Mouse (Mus musculus) liver, postnatal 0 days (tissue): ENCODE data around the gene Epor.

Experiments
- CTCF ChIP-seq: sonication (generic); IDR thresholded peaks from 2 replicates; pipeline ENCODE4 v1.5.1; 2016; ENCODE audit warnings: antibody characterized with exemption, low read depth
- EP300 ChIP-seq: IDR thresholded peaks from 2 replicates; pipeline ENCODE4 v1.6.1; 2016; ENCODE audit warnings: antibody characterized with exemption, low read depth, mild to moderate bottlenecking

DNA sequence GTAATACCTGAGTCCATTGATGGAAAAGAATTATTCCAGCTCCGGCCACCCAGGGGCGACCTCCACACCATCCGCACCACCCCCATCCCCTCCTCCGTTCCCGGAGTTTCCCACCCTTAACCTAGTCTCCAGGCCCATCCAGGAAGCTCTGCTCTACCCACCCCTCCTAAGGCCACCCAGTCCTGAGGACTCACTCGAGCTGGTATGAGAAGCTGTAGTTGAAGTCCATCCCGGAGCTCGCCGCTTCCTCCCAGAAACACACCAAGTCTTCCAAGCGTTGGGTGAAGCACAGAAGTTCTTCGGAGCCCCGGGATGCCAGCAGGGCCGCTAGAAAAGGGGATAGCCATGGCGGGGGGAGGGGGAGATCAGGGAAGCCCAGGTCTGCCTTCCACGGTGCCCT, 1.3 kb downstream of the Epor start:
- peak; percentile 20; the same call in 1 of the 2 replicates for TF ChIP-seq CTCF
- TF ChIP-seq EP300: no peak
